Mouse (Mus musculus) brain, adult 10 weeks (tissue): ENCODE data around the gene Fam177a. TPM values are rescaled to one million over a fixed set of nuclear protein-coding genes. Genes with fewer than 3 reads are reported as not detected.

Experiments
- polyA plus RNA-seq: library from polyadenylated mRNA; stranded (reverse); fragments of 350-450 nt; fragmentation: Illumina TruSeq; extraction: RNeasy Lipid Tissue Mini Kit (QIAGEN cat#74804); gene quantifications from one replicate; pipeline ENCODE4 v1.2.3, GENCODE M21; 2015; ENCODE audit warnings: low read depth, low replicate concordance

The Fam177a gene
- polyA plus RNA-seq, result 34.6 TPM

GRCm38 (mm10) chr12:55124242-55124641 is at the start of gene Fam177a:
TSS of gene Fam177a (plus strand) at chr12:55124469.

DNA sequence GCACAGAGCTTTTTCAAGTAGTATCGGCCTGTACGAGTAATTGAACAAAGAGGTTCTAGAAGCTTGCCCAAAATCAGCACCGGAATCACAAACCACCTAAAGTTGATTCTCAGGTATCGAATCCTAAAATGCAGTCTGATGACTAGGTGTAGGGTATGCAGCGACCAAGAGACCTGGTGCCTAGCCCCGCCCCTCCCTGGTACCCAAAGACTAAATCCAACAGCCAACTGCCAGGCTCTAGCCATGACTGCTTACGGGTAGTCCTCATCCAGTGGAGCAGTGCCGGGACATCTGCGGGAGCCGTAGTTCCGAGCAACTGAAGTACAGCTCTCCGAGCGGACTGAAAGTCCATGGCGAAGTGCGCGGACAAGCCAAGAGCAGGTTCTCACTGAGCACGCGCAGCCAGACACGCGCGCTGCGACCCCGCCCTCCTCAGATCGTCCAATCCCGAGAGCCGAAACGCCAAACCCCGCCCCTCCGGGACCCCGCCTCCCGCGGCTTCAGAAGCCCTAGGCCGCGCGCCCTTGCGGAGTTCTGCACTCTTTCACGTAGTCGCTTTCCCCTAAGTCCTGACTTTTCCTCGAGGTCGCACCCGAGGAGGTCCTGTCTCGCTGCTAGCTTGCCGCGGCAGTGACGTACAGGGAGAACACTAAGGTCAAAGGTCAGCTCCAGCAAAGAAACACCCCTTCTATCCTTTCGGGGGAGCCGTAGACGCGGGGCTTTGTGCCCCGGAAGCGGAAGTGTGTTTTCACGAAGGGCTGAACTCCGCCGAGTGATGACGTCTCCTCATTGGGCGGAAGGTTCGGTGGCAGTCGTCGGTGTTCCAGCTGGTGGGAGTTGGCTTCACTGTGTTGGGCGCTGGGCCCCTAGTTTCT is 44.3 kb upstream of the Fam177a start, which contains the start of the genes 2700097O09Rik and Srp54a:
Gene 2700097O09Rik (minus strand): TSS at position 385 of the 875 bp plus-strand sequence.
Gene Srp54a (plus strand): TSS at position 537 of the 875 bp plus-strand sequence.

DNA sequence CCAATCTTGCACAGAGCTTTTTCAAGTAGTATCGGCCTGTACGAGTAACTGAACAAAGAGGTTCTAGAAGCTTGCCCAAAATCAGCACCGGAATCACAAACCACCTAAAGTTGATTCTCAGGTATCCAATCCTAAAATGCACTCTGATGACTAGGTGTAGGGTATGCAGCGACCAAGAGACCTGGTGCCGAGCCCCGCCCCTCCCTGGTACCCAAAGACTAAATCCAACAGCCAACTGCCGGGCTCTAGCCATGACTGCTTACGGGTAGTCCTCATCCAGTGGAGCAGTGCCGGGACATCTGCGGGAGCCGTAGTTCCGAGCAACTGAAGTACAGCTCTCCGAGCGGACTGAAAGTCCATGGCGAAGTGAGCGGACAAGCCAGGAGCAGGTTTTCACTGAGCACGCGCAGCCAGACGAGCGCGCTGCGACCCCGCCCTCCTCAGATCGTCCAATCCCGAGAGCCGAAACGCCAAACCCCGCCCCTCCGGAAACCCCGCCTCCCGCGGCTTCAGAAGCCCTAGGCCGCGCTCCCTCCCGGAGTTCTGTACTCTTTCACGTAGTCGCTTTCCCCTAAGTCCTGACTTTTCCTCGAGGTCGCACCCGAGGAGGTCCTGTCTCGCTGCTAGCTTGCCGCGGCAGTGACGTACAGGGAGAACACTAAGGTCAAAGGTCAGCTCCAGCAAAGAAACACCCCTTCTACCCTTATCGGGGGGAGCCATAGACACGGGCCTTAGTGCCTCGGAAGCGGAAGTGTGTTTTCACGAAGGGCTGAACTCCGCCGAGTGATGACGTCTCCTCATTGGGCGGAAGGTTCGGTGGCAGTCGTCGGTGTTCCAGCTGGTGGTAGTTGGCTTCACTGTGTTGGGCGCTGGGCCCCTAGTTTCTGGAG is 30.5 kb downstream of the Fam177a start, which contains the start of gene Srp54b:
Gene Srp54b (plus strand): TSS at position 546 of the 890 bp plus-strand sequence.

Other genes with a start within 250 kb of the Fam177a start
- gene Gm20403, start 137.9 kb upstream of the Fam177a start, polyA plus RNA-seq, result not detected
- gene Baz1a, start 110.1 kb upstream of the Fam177a start, polyA plus RNA-seq, result 1.9 TPM
- 14.7 TPM for gene 2700097O09Rik, start 44.4 kb upstream of the Fam177a start, polyA plus RNA-seq
- 117 TPM for gene Srp54a, start 44.2 kb upstream of the Fam177a start, polyA plus RNA-seq
- gene Srp54b, start 30.6 kb downstream of the Fam177a start, polyA plus RNA-seq, result 41.2 TPM
- not detected for gene 1700047I17Rik2, start 75.1 kb downstream of the Fam177a start, polyA plus RNA-seq
- 77.4 TPM for gene Srp54c, start 105.7 kb downstream of the Fam177a start, polyA plus RNA-seq
- gene 1110008L16Rik, start 175.1 kb downstream of the Fam177a start, polyA plus RNA-seq, result 8.5 TPM
- 17.9 TPM for gene Ppp2r3c, start 178.5 kb downstream of the Fam177a start, polyA plus RNA-seq